Mouse (Mus musculus) adrenal gland, postnatal 10 days (tissue): Measurements from ENCODE around the gene C4b. TPM values are rescaled to one million over a fixed set of nuclear protein-coding genes. Genes with fewer than 3 reads are reported as not detected.
"Not testable (repeated sequence)": the region's sequence is repeated elsewhere in the genome, so short reads cannot be mapped to it uniquely, and the experiment has no call there.

ENCODE experiments used
- DNase-seq: peaks from one replicate; pipeline ENCODE4 v3.0.0; 2021; ENCODE audit warnings: mixed read lengths
- microRNA-seq: library from miRNA; unstranded; fragments of <30 nt; microRNA quantifications from one replicate; pipeline ENCODE4 v1.2.0, GENCODE M21; 2021
- total RNA-seq, 2 experiments: library from RNA; stranded (reverse); gene quantifications; 2 replicates each; pipeline ENCODE4 v1.2.3; 2021

Gene C4b
- total RNA-seq, 2 experiments from 2014 or later: 88.4 to 156 TPM

- not testable (repeated sequence) for DNase-seq
Measured at GRCm38 (mm10) chr17:34706476-34706875, 37.2 kb downstream of the C4b start.

GRCm38 (mm10) chr17:34700671-34701071 lies 43.0 kb downstream of the C4b start:
- DNase-seq: no peak

DNA sequence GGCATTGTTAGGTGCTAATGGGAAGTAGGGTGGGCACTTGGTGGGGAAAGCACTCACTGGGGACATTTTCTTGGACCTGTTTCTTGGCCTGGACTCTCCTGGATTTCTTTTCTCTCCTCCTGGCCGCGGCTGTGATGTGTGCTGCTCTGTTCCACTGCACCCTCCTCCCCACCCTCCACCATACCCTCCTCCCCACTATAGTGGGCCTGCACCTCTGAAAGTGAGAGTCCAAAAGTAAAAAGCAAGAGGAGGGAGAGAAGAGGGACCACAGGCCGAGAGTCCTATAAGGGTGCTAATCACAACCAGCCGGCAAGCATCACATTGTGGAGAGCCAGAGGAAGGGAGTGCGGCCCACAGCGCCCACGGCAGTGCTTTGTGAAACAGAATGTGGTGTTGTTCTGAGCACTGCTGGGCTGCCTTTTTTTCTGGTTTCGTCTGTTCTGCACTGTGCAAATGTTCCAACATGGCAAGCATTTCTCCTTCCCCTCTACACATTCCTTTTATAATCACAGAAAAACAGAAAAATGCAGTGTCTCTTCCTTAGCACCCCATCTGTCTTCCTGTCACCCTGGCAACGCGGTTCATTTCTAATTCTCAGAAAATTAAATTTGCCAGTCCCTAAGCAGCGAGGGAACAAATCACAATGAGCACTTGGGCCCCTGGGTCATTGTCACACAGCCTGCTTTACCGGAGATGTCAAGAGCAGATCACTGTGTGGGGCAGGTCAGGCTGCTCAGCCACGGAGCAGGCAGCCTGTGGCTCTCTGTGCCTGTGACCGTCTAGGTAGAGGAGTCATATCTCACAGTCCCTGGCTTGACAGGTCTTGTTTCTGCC lies 43.9 kb downstream of the C4b start:
- no peak for DNase-seq

- peak; percentile 87 for DNase-seq
Measured at GRCm38 (mm10) chr17:34692906-34693305, 50.8 kb downstream of the C4b start.

GRCm38 (mm10) chr17:34690458-34690857 lies 53.2 kb downstream of the C4b start:
- peak; percentile 59 for DNase-seq

DNA sequence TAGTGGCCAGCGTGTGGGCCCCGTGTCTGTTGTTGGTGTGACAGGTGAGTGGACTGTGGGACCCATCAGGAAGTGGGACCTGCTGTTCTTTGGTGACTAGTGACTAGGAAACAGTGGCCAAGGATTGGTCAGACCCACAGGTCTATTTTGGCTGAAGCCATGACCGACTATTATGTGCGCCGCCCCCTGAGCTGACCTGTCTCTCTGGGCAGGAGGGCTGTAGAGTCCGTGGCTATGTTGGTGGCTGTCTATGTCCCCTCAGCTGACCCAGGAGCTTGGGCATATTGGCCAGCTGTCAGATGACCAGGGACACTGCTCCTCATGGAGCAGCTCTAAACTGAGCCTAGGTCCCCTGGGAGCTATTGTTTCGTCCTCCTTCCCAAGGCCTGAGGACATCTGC lies 54.8 kb downstream of the C4b start:
- DNase-seq: no peak

DNA sequence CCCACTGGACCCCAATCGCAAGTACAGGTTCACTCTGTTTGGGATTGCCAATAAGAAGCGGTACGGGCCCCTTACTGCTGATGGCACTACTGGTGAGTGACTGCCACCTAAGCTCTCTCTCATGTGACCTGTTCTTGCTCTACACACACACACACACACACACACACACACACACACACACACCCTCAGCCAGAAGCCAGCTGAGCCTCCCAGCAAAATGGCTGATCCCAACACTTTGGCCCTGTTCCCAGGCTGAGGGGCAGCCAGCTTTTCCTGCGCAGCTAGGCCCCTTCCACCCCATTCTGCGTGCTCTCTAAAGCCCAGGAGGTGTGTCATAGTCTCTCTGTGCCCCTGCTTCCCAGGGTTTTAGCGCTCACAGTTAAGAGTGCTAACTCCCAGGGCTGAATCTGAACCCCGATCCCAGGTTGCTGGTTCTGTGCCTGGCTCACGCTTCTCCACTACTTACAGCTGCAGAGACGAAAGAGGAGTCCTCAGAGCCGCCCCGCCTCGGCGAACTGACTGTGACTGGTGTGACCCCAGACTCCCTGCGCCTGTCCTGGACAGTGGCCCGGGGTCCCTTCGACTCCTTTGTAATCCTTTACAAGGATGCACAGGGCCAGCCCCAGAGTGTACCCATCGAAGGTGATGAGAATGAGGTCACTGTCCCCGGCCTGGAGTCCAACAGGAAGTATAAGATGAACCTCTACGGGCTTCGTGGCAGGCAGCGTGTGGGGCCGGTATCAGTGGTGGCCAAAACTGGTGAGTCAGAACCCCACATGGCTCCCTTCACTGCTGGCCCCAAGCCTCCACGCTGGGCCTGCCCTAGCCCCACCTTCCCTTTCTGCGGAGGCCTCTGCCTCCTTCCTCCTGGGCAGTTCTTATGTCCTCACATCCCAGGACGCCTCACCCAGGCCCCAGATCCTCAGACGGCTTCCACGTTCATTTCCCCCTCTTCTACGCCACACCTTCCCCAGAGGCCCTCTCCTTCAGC lies 58.3 kb downstream of the C4b start:
- peak; percentile 70 for DNase-seq

- peak; percentile 47 for DNase-seq
Measured at GRCm38 (mm10) chr17:34684253-34684893, 59.3 kb downstream of the C4b start.

- peak; percentile 47 for DNase-seq
Measured at GRCm38 (mm10) chr17:34683686-34684220, 59.9 kb downstream of the C4b start.

- no peak for DNase-seq
Measured at GRCm38 (mm10) chr17:34683179-34683578, 60.5 kb downstream of the C4b start.

DNA sequence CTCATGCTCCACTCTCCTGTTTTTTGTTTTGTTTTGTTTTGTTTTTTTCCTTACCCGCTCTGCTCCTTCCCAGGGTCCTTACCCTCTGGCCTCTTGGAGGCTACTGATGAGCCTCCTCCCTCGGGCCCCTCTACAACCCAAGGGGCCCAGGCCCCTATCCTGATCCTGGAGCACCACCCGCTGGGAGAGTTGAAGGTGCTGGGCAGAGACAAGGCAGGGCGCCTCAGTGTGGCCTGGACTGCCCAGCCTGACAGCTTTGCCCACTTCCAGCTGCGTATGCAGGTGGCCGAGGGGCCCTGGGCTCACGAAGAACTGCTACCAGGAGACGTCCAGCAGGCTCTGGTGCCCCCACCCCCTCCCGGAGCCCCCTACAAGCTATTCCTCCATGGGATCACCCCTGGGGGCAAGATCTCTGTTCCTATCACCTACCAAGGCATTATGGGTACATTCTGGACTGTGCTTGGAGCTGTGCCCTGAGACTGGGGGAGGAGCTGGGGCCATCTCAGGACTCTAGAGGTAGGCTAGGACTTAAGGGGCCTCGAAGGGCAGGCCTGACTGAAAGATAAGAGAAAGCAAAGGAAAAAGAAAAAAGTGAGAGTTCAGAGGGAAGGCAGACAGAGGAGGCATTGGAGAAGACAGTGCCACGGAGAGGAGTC lies 61.7 kb downstream of the C4b start:
- peak; percentile 51 for DNase-seq

- peak; percentile 57 for DNase-seq
Measured at GRCm38 (mm10) chr17:34681132-34681571, 62.5 kb downstream of the C4b start.

- DNase-seq: no peak
Measured at GRCm38 (mm10) chr17:34680621-34681020, 63.1 kb downstream of the C4b start.

DNA sequence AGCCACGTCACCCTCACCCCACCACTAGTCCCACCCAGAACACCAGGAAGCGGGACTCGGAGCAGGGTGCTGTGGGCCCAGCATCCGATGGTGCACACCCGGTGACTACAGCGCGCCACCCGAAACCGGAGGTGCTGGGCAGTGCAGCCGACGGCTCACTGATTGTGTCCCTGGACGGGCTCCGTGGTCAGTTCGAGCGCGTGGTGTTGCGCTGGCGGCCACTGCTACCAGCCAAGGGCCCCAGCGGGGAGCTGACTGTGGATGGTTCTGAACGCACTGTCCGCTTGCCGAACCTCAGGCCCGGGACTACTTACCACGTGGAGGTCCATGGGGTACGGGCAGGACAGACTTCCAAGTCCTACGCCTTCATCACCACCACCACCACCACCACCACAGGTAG lies 63.5 kb downstream of the C4b start:
- DNase-seq: no peak

Small RNAs within 50 kb of the gene (microRNA-seq; reads per million reads assigned to microRNA genes)
- not detected for gene Gm27471

Other genes starting within 250 kb of the C4b start
- not detected for gene Btnl6, start 226.5 kb downstream of the C4b start, total RNA-seq
- gene Notch4, start 179.6 kb downstream of the C4b start, total RNA-seq: 10 to 100 TPM; 34.9 to 36.3 TPM
- gene Gpsm3, start 154.1 kb downstream of the C4b start, total RNA-seq: 10 to 100 TPM; 11.0 to 12.1 TPM
- 10 to 100 TPM; 39.0 to 52.4 TPM for gene Pbx2, start 152.6 kb downstream of the C4b start, total RNA-seq
- gene Ager, start 146.0 kb downstream of the C4b start, total RNA-seq: 1 to 10 TPM; 2.0 to 4.3 TPM
- 10 to 100 TPM; 70.4 to 71.5 TPM for gene Rnf5, start 140.2 kb downstream of the C4b start, total RNA-seq
- 10 to 100 TPM; 92.7 TPM for gene Agpat1, start 139.6 kb downstream of the C4b start, total RNA-seq
- gene Egfl8, start 127.9 kb downstream of the C4b start, total RNA-seq: 1 to 10 TPM; 6.1 to 9.9 TPM
- gene Ppt2, start 115.4 kb downstream of the C4b start, total RNA-seq: 10 to 100 TPM; 47.8 to 48.0 TPM
- gene Prrt1, start 114.3 kb downstream of the C4b start, total RNA-seq: 1 to 10 TPM; 4.5 to 7.9 TPM
- 10 to 100 TPM; 11.8 to 14.4 TPM for gene Fkbpl, start 99.1 kb downstream of the C4b start, total RNA-seq
- 10 to 100 TPM; 37.8 to 40.1 TPM for gene Atf6b, start 96.7 kb downstream of the C4b start, total RNA-seq
- 10 to 100 TPM; 40.6 to 47.3 TPM for gene Tnxb, start 73.3 kb downstream of the C4b start, total RNA-seq
- gene Cyp21a1, start 60.7 kb upstream of the C4b start, total RNA-seq: 1,000 to 10,000 TPM; 2,477 to 2,588 TPM
- gene Stk19, start 93.1 kb upstream of the C4b start, total RNA-seq: 10 to 100 TPM; 31.8 to 33.0 TPM
- gene Dxo, start 93.1 kb upstream of the C4b start, total RNA-seq: 10 to 100 TPM; 45.1 to 52.2 TPM
- 10 to 100 TPM; 49.2 to 60.8 TPM for gene Skiv2l, start 106.3 kb upstream of the C4b start, total RNA-seq
- 10 to 100 TPM; 44.2 to 48.4 TPM for gene Nelfe, start 106.5 kb upstream of the C4b start, total RNA-seq
- gene Cfb, start 118.6 kb upstream of the C4b start, total RNA-seq: 100 to 1,000 TPM; 158 to 363 TPM
- gene Zbtb12, start 135.6 kb upstream of the C4b start, total RNA-seq: 10 to 100 TPM; 13.5 to 17.8 TPM
- under 1 TPM in 1 of 2 experiments, not detected in 1; 0.21 TPM for gene Gm20547, start 138.2 kb upstream of the C4b start, total RNA-seq
- gene C2, start 154.4 kb upstream of the C4b start, total RNA-seq: 10 to 100 TPM; 41.1 TPM
- gene Ehmt2, start 154.6 kb upstream of the C4b start, total RNA-seq: 100 to 1,000 TPM; 113 to 137 TPM
- 1 to 10 TPM in 1 of 2 experiments, under 1 TPM in 1; 1.00 to 1.2 TPM for gene Slc44a4, start 170.6 kb upstream of the C4b start, total RNA-seq
- gene Neu1, start 187.4 kb upstream of the C4b start, total RNA-seq: 10 to 100 TPM; 18.6 to 24.2 TPM
- 10 to 100 TPM; 16.4 to 32.9 TPM for gene Hspa1b, start 215.4 kb upstream of the C4b start, total RNA-seq
- gene Gm20481, start 226.0 kb upstream of the C4b start, total RNA-seq: not detected
- 10 to 100 TPM in 1 of 2 experiments, 1 to 10 TPM in 1; 7.3 to 13.6 TPM for gene Hspa1a, start 228.3 kb upstream of the C4b start, total RNA-seq
- 1 to 10 TPM in 1 of 2 experiments, under 1 TPM in 1; 0.75 to 1.4 TPM for gene Hspa1l, start 228.8 kb upstream of the C4b start, total RNA-seq
- 10 to 100 TPM; 39.0 to 42.8 TPM for gene Lsm2, start 238.0 kb upstream of the C4b start, total RNA-seq